ENCODE assay signal across 4 mouse cellular contexts in the genomic region with DNA sequence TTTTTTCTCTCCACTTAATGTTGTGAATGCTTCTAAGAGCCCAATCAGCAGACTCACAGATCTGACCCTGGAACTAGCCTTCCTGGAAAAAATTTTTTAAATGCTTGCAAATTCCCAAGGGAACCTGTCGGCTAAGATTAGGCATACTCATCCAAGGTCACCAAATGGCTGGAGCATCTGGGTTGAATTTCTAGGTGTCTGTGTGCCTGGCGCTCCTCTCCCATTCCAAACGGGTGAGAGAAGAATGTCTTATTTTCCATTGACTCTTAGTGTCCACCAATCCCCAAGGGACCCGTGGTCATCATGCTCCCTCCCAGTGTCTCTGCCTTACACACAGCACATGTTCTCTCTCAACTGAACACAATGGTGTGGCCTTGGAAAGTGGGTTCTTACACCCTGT.
"Had no signal": no experiment of that assay in that cellular context is flagged by ENCODE, and none has a peak within 500 bp of the region (broad histone marks: within the 10 kb centered on the region; RNA-seq: fewer than 3 reads in every experiment).

No protein-coding gene starts in this region.

- DNase-seq: kidney, postnatal 14 days; left cerebral cortex, postnatal 4 days; lung, adult 18-20 months; right cerebral cortex, postnatal 14 days had no signal
